Mouse (Mus musculus) neural tube, embryonic 12.5 days (tissue): ENCODE measurements at regions not wholly inside any gene's neighbourhood (a gene's known extent, or its start where the extent isn't known, plus 50 kb on each side); places are given as distances from the start of the nearest gene placed in this dataset.

Experiments
- ATAC-seq: fragments of 200-750 bp; cut with Nextera tagmentation; 2 replicates; pipeline ENCODE4 v1.8.0; 2017; ENCODE audit warnings: low read depth, mild to moderate bottlenecking, moderate TSS enrichment, moderate library complexity; ENCODE audit not compliant: low FRiP score
- H3K27ac ChIP-seq: fragments of 300-500 bp; sonication (generic); 2 replicates; pipeline ENCODE4 v1.5.1; 2016
- H3K27me3 ChIP-seq: fragments of 300-500 bp; sonication (generic); replicated peaks from 2 replicates; pipeline ENCODE4 v1.6.1; 2016; ENCODE audit warnings: mild to moderate bottlenecking
- H3K36me3 ChIP-seq: fragments of 300-500 bp; sonication (generic); 2 replicates; pipeline ENCODE4 v1.6.1; 2016; ENCODE audit warnings: mild to moderate bottlenecking
- H3K4me1 ChIP-seq: fragments of 300-500 bp; sonication (generic); 2 replicates; pipeline ENCODE4 v1.6.1; 2016
- H3K4me2 ChIP-seq: fragments of 300-500 bp; sonication (generic); replicated peaks from 2 replicates; pipeline ENCODE4 v1.6.1; 2016; ENCODE audit warnings: mild to moderate bottlenecking
- H3K4me3 ChIP-seq: fragments of 300-500 bp; sonication (generic); 2 replicates; pipeline ENCODE4 v1.5.1; 2016
- H3K9ac ChIP-seq: fragments of 300-500 bp; sonication (generic); 2 replicates; pipeline ENCODE4 v1.6.1; 2016; ENCODE audit warnings: mild to moderate bottlenecking
- H3K9me3 ChIP-seq: fragments of 300-500 bp; sonication (generic); 2 replicates; pipeline ENCODE4 v1.6.1; 2016; ENCODE audit warnings: mild to moderate bottlenecking
- WGBS: fragments of 180-500 bp; shearing (Covaris S2); methylation state at CpG from one replicate; pipeline ENCODE4 v1.1.7; 2016; 5-methylcytosine and 5-hydroxymethylcytosine counted together

DNA sequence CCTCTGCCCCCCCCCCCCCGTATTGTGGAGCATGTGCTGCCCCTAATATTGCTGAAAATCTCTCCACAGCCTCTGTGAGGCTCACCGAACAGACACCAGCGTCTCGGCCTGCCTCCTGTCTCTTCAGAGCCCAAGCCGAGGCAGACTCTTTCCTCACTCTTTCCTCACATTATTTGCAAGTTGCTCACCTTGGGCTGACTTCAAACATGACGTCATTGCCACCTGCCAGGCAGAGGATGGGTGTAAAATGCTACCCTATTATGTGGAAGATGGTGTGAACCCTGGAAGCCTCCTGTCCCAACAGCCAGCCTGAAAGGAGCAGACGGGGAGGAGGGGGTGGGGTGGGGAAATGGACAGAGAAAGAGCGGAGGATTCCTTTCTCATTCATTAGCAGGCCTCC is 259.3 kb downstream of the Sox11 start:
- Histone ChIP-seq H3K4me2 (peak overlapping the region; percentile 58), H3K9ac (peak overlapping the region; percentile 56), H3K36me3 (no peaks in the 10 kb centered on the region), H3K27ac (peak overlapping the region; percentile 91), H3K9me3 (no peaks in the 10 kb centered on the region), H3K4me1 (peaks cover 38% of the 10 kb centered on the region), H3K4me3 (peak overlapping the region; percentile 7; the same call in 1 of the 2 replicates), H3K27me3 (no peaks in the 10 kb centered on the region)
- 3% methylated on average over 8 of the region's 8 CpGs for WGBS
- peak; percentile 90 for ATAC-seq

DNA sequence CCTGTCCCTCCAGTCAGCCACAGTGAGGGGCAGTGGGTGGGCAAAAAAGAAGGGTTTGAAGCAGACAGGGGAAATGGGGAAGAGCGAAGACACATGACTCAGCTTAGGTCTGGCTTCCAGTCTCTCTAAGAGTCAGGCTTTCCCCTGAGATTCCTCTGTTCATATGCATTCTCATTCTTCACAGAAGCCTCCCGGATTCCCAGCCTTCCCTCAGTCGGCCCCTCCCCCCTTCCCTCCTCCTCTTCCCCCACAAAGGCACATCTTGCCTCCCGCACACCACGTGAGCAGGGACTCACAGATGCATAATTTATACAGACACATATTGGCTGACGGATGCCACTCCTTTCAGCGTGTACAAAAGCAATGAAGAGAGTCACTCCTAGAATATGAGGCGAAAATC is 259.8 kb downstream of the Sox11 start:
- peak overlapping the region; percentile 11; the same call in 1 of the 2 replicates for H3K4me3 ChIP-seq
- H3K27me3 ChIP-seq = no peaks in the 10 kb centered on the region
- H3K36me3 ChIP-seq = no peaks in the 10 kb centered on the region
- peak overlapping the region; percentile 56; the same call in 1 of the 2 replicates for H3K9ac ChIP-seq
- H3K4me2 ChIP-seq = peak overlapping the region; percentile 58
- peak overlapping the region; percentile 91 for H3K27ac ChIP-seq
- no peaks in the 10 kb centered on the region for H3K9me3 ChIP-seq
- WGBS = under 1% methylated on average over 8 of the region's 8 CpGs
- peak; percentile 96 for ATAC-seq
- peaks cover 38% of the 10 kb centered on the region for H3K4me1 ChIP-seq

DNA sequence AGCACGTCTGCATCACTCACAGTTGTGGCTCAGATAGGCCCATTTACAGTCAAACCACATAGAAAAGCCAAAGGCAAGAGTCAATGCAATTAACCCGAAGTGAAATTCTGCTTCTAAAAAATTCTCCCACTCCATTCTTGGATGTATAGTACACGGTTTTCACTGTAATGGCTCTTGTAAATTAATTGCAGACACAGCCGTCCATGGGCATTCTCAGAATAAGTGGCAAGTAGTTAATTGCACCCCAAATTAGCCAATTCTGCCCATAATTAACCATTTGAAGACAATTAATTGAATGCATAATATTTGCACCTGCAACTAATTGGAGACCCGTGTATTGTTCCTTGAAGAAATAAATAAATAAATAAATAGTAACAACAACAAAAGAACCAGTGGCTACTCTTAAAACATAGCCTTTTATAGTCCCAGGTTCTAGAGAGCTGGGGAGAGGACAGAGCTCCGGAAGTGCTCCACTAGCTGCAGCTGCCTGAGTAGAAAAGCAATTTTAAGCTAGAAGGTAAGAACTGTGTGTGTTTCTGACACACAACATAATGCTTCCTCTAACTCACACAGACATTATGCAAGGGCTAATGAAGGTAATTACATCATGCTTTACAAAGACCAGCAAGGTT is 266.2 kb downstream of the Sox11 start:
- Histone ChIP-seq H3K9me3 (no peaks in the 10 kb centered on the region), H3K27ac (no peak overlapping the region), H3K9ac (no peak overlapping the region), H3K4me2 (no peak overlapping the region), H3K36me3 (no peaks in the 10 kb centered on the region), H3K4me3 (no peak overlapping the region), H3K27me3 (no peaks in the 10 kb centered on the region), H3K4me1 (peaks cover 5% of the 10 kb centered on the region; the same call in 1 of the 2 replicates)
- 36% methylated on average over 6 of the region's 6 CpGs for WGBS
- no peak for ATAC-seq

DNA sequence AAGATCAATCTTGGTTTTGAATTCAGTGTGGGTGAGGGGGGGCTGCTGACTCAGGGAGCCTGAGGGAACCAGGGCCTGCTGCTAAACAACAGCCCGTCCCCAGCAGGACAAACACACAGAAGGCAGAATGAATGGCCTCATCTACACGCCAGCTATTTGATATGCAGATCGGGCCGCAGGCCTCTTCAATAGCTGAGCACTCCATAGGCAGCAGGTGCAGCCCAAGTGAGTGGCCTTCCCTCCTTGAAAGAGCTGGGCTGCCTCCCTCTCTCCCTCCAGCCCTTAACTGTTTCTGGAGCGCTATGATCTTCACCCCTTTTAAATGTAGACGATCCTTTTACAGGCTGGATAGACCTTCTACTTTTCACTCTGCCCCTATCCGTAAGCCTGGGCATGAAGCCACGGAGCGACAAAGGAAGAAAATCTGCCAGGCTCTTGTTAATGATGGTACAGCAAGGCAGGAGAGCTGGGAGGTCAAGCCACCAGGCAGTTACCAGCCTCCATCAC is 277.3 kb downstream of the Sox11 start:
- H3K27ac ChIP-seq = peak overlapping the region; percentile 81
- 8% methylated on average over 9 of the region's 9 CpGs for WGBS
- H3K4me3 ChIP-seq = no peak overlapping the region
- no peaks in the 10 kb centered on the region for H3K9me3 ChIP-seq
- peak overlapping the region; percentile 42 for H3K4me2 ChIP-seq
- no peaks in the 10 kb centered on the region for H3K36me3 ChIP-seq
- ATAC-seq = peak; percentile 81
- H3K9ac ChIP-seq = 0 out of 2 replicates have a peak overlapping the region, but pooled peaks have one; percentile 21
- H3K4me1 ChIP-seq = peaks cover 44% of the 10 kb centered on the region
- no peaks in the 10 kb centered on the region for H3K27me3 ChIP-seq

DNA sequence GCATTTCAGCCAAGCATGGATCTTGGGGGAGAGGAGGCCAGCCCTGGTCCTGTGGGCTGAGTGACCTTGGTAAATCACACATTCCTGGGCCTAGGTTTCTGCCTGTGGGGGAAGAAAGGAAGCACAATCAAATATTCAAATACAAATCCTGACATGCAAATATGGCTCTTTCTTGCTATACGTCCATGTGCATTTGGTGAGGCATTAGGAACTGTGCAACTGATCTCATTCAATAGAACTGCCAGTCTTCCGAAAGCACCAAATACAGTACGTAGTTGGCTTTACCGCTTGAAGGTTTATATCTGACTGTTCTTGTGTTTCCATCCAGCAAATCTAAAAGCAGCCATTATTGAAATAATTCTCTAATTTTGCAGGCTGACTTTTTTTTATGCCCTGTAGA is 278.9 kb downstream of the Sox11 start:
- 68% methylated on average over 4 of the region's 4 CpGs for WGBS
- no peak overlapping the region for H3K9ac ChIP-seq
- no peak overlapping the region for H3K27ac ChIP-seq
- no peak for ATAC-seq
- no peak overlapping the region for H3K4me3 ChIP-seq
- no peaks in the 10 kb centered on the region for H3K9me3 ChIP-seq
- peaks cover 47% of the 10 kb centered on the region for H3K4me1 ChIP-seq
- no peaks in the 10 kb centered on the region for H3K27me3 ChIP-seq
- H3K36me3 ChIP-seq = no peaks in the 10 kb centered on the region
- no peak overlapping the region for H3K4me2 ChIP-seq

DNA sequence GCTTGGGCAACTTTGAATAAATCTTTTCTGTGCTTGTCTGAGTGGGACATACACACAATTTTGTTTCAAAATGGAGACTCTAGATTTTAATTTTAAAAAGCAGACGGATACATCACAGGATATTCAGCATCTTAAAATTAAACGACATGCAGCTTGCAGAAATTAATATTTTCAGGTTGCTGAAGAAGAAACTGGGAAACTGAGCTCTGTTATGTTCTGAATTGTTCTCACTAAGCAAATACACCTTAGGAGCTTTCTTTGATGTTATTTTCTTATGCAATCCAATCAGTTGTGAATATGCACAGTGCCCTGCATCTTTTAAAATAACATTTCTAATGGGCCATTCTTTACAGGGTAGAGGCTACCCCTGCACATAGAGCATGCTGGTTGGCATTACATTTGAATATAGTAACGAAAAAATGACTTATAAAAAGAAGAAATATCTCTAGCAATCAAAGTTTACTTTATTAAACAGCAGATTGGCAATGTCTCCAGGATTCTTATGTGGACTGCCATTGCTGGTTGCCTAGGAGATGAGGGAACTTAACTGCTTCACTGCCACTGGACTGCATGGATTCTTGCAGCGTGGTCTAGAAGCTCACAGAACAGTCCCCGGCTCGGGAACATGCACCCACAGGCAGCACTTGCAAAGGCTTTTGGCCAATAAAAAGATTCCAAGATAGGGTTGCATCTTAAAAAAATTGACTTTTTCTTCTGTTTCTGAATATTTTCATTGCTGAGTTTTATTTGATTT is 279.7 kb downstream of the Sox11 start:
- Histone ChIP-seq H3K4me3 (no peak overlapping the region), H3K27ac (peak overlapping the region; percentile 86), H3K9me3 (no peaks in the 10 kb centered on the region), H3K4me1 (peaks cover 47% of the 10 kb centered on the region), H3K36me3 (no peaks in the 10 kb centered on the region), H3K4me2 (peak overlapping the region; percentile 58), H3K27me3 (no peaks in the 10 kb centered on the region), H3K9ac (peak overlapping the region; percentile 48; the same call in 1 of the 2 replicates)
- 26% methylated on average over 6 of the region's 6 CpGs for WGBS
- ATAC-seq = no peak

DNA sequence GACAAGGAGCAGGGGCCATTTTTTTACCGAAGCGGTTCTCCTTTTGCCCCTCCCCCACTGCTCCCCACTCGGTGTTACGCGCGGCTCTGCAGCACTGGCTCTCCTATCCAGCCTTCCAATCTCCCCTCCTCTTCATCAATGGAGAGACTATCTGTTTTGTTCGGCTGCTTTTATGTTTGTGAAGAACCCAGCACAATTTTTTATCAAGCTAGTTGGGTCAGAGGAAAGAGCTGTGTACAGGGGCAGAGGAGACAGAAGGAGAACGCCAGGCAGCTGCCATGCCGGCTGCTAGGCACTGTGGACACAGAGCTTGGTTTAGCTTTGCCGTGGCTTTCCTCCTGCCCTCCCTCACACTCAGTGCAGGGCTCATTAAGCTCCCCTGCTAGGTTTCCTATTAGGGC is 280.3 kb downstream of the Sox11 start:
- Histone ChIP-seq H3K9me3 (no peaks in the 10 kb centered on the region), H3K36me3 (no peaks in the 10 kb centered on the region), H3K9ac (peak overlapping the region; percentile 48), H3K4me2 (peak overlapping the region; percentile 58), H3K4me3 (peak overlapping the region; percentile 20; the same call in 1 of the 2 replicates), H3K27me3 (no peaks in the 10 kb centered on the region), H3K4me1 (peaks cover 47% of the 10 kb centered on the region), H3K27ac (peak overlapping the region; percentile 86)
- peak; percentile 66; the same call in 1 of the 2 replicates for ATAC-seq
- whole genome bisulfite sequencing = under 1% methylated on average over 10 of the region's 10 CpGs

DNA sequence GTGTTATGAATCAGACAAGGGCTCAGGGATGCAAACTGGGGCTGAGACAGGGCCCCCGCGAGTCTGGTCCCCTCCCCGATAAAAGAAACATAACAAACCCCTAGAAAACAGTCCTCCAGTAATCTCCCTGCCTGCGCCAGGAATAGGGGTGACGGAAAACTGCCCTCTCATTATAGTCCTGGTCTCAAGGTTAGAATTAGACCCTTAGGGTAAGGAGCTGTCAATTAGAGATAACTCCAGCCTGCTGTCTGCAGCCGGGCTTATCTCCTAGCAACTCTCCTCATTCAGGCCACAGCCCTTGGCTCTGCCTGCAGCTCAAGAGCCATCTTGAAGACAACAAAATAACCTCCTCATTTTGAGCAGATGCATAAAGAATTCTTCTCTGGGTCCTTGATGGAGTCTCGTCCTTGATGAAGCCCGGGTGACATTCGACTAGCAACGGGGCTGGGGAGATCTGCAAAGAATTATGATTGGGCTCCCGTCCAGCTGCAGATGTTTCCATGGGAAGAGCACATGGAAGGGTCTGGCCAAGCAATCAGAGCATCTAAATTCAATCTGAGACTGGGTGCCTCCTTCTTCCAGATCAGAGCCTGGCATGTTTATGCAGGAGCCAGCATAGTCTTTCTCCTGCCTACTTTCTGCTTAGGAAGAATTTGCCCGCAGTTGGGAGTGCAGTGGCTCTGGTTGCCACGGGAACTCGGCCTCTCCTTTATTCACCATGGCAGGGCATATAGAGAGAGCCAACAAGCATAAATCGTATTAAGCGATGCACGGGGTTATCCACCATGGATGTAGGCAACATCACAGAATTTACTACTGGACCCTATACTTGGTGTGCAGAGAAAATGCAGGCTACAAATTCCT is 281.2 kb downstream of the Sox11 start:
- H3K9me3 ChIP-seq = no peaks in the 10 kb centered on the region
- ATAC-seq = peak; percentile 65
- WGBS = 6% methylated on average over 17 of the region's 17 CpGs
- H3K4me1 ChIP-seq = peaks cover 47% of the 10 kb centered on the region
- H3K4me2 ChIP-seq = peak overlapping the region; percentile 58
- peak overlapping the region; percentile 86 for H3K27ac ChIP-seq
- no peak overlapping the region for H3K9ac ChIP-seq
- H3K27me3 ChIP-seq = no peaks in the 10 kb centered on the region
- no peaks in the 10 kb centered on the region for H3K36me3 ChIP-seq
- no peak overlapping the region; the same call in 1 of the 2 replicates for H3K4me3 ChIP-seq

DNA sequence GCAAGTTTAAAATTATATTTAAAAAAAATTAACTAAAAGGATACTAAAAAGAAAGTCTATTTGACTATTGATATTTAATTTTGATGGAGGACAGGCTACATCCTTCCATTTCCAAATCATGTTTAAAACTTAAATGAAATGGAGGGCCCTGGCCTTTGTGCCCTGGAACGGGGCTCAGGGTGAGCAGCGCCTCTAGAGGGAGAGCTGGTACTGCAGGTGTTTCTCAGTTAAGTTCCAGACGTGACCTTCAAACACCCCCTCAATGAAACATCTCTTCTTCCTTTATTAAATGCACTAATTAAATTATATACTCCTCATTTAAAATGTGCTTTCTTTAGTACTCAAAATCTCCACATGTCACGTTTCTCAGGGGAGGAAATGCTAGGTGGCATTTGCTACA is 282.5 kb downstream of the Sox11 start:
- WGBS = 20% methylated on average over 4 of the region's 4 CpGs
- Histone ChIP-seq H3K9ac (no peak overlapping the region), H3K4me3 (no peak overlapping the region), H3K36me3 (no peaks in the 10 kb centered on the region), H3K4me2 (peak overlapping the region; percentile 58; the same call in 1 of the 2 replicates), H3K27me3 (no peaks in the 10 kb centered on the region), H3K4me1 (peaks cover 35% of the 10 kb centered on the region), H3K27ac (peak overlapping the region; percentile 57; the same call in 1 of the 2 replicates), H3K9me3 (no peaks in the 10 kb centered on the region)
- ATAC-seq = no peak

DNA sequence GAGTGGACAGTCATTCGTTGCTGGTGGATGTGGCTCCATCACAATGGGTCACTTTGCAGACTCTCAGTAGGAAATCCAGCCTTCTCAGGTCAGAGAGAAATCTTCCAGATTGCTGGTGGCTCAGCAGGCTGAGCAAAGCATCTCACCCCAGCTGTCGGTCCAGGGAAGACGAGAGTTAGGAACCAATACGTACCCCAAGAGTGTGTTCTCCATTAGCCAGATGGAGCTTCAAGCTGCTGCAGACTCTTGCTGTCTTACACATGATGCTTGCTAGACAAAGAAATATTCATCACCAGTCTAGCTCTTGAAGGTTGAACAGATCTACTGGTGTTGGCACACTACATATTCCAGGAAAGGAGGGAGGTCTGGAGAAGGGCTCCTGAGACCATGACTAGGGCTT is 288.0 kb downstream of the Sox11 start:
- Histone ChIP-seq H3K36me3 (no peaks in the 10 kb centered on the region), H3K9ac (no peak overlapping the region), H3K27ac (no peak overlapping the region), H3K4me2 (no peak overlapping the region), H3K4me1 (no peaks in the 10 kb centered on the region), H3K27me3 (no peaks in the 10 kb centered on the region), H3K9me3 (no peaks in the 10 kb centered on the region), H3K4me3 (no peak overlapping the region)
- 89% methylated on average over 4 of the region's 4 CpGs for WGBS
- no peak for ATAC-seq

DNA sequence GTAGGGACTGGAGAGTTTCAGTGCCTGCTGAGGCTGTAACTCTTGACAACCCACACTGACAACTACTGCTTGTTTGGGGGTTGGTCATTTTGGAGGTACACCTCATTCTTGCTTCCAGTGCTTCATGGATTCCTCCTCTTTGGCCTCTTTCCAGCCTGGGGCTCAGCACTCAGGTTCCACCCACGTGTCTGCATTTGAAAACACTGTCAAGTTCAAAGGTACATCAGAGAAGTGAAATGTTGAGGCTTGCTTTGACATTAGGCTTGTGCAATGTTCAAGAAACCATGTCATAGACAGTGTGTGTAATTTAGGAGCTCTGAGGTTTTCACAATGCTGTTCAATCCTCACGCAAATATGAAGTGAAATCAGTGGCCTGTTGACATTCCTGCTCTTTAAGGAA is 304.5 kb downstream of the Sox11 start:
- Histone ChIP-seq H3K4me2 (no peak overlapping the region), H3K9me3 (no peaks in the 10 kb centered on the region), H3K36me3 (no peaks in the 10 kb centered on the region), H3K4me1 (no peaks in the 10 kb centered on the region), H3K27me3 (no peaks in the 10 kb centered on the region), H3K4me3 (no peak overlapping the region), H3K9ac (no peak overlapping the region), H3K27ac (no peak overlapping the region)
- ATAC-seq = no peak
- 83% methylated on average over 2 of the region's 2 CpGs for WGBS

DNA sequence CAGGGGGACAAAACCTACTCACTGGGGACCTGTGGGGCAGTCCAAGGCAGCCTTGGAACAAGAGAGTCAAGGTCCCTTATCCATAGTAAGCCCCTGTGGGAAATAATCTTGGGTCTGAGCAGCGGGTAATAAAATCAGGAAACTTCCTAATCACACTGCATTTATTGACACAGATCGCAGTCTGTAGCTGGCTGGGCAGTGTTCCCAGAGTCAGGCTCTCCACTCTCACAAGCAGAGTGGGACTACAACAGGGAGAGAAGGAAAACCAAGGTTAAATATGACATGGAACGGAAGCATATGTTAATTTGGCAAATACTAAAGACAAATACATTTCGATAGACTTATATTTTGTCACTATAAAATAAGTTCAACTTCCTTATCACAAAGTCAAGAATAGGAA is 322.6 kb downstream of the Sox11 start:
- no peak for ATAC-seq
- Histone ChIP-seq H3K4me3 (no peak overlapping the region), H3K4me2 (no peak overlapping the region), H3K27ac (no peak overlapping the region), H3K27me3 (no peaks in the 10 kb centered on the region), H3K4me1 (peaks cover 12% of the 10 kb centered on the region), H3K36me3 (no peaks in the 10 kb centered on the region), H3K9me3 (no peaks in the 10 kb centered on the region), H3K9ac (no peak overlapping the region)
- 78% methylated on average over 4 of the region's 4 CpGs for WGBS
